Mouse (Mus musculus) cerebellum, postnatal 4 days (tissue): ENCODE data around the gene Utp4.

ENCODE experiments used
- DNase-seq, 2 experiments: peaks; one replicate each; pipeline ENCODE4 v3.0.0; 2022; ENCODE audit warnings: low spot score in 2 of 2, mixed read lengths in 1 of 2

The Utp4 gene

GRCm38 (mm10) chr8:106936478-106937051 lies 43.1 kb downstream of the Utp4 start:
- DNase-seq: peak in 1 of 2 experiments; percentile 25

- DNase-seq: no peak
These were observed 43.8 kb downstream of the Utp4 start for GRCm38 (mm10) chr8:106937081-106937800.

- DNase-seq: no peak
These were observed 48.4 kb downstream of the Utp4 start for GRCm38 (mm10) chr8:106941806-106942205.

- DNase-seq: no peak
These were observed 50.5 kb downstream of the Utp4 start for GRCm38 (mm10) chr8:106943874-106944418.

- DNase-seq: no peak
These were observed 51.3 kb downstream of the Utp4 start for GRCm38 (mm10) chr8:106944756-106945155.

GRCm38 (mm10) chr8:106948678-106949243 lies 55.3 kb downstream of the Utp4 start:
- no peak for DNase-seq

GRCm38 (mm10) chr8:106951707-106952106 lies 58.3 kb downstream of the Utp4 start:
- no peak for DNase-seq

- DNase-seq: no peak
These were observed 60.1 kb downstream of the Utp4 start for GRCm38 (mm10) chr8:106953571-106953970.

- no peak for DNase-seq
These were observed 63.6 kb downstream of the Utp4 start for GRCm38 (mm10) chr8:106957086-106957485.

- no peak for DNase-seq
These were observed 64.8 kb downstream of the Utp4 start for GRCm38 (mm10) chr8:106958212-106958611.

- DNase-seq: no peak
These were observed 66.2 kb downstream of the Utp4 start for GRCm38 (mm10) chr8:106959626-106960025.

GRCm38 (mm10) chr8:106962322-106962721 lies 68.9 kb downstream of the Utp4 start:
- no peak for DNase-seq

- DNase-seq: no peak
These were observed 69.9 kb downstream of the Utp4 start for GRCm38 (mm10) chr8:106963365-106963764.

GRCm38 (mm10) chr8:106964573-106964972 lies 71.1 kb downstream of the Utp4 start:
- DNase-seq: no peak

- DNase-seq: no peak
These were observed 76.5 kb downstream of the Utp4 start for GRCm38 (mm10) chr8:106969964-106970363.

- DNase-seq: no peak
These were observed 78.5 kb downstream of the Utp4 start for GRCm38 (mm10) chr8:106971916-106972315.
